Mouse (Mus musculus): ENCODE data around the gene Poln.

Gene Poln

GRCm38 (mm10) chr5:34168950-34169891, at the start of gene Poln, which contains the start of gene Haus3:
Gene Poln, minus strand, starts transcription at chr5:34169448.
Gene Haus3, minus strand, starts transcription at chr5:34169527.
- peak; percentile 98 for DNase-seq (ENCODE audit: low read depth, low spot score)

- DNase-seq (ENCODE audit: low read depth, low spot score), result no peak
These were observed 49.4 kb upstream of the Poln start for GRCm38 (mm10) chr5:34218672-34219071.

GRCm38 (mm10) chr5:34217756-34218155, 48.5 kb upstream of the Poln start:
- DNase-seq (ENCODE audit: low read depth, low spot score), result no peak

GRCm38 (mm10) chr5:34216025-34216424, 46.8 kb upstream of the Poln start:
- DNase-seq (ENCODE audit: low read depth, low spot score), result no peak

- no peak for DNase-seq (ENCODE audit: low read depth, low spot score)
These were observed 44.4 kb upstream of the Poln start for GRCm38 (mm10) chr5:34213659-34214058.

GRCm38 (mm10) chr5:34210279-34210678, 41.0 kb upstream of the Poln start:
- no peak for DNase-seq (ENCODE audit: low read depth, low spot score)

GRCm38 (mm10) chr5:34207503-34207902, 38.3 kb upstream of the Poln start:
- DNase-seq (ENCODE audit: low read depth, low spot score), result no peak

GRCm38 (mm10) chr5:34205788-34206187, 36.5 kb upstream of the Poln start:
- DNase-seq (ENCODE audit: low read depth, low spot score), result no peak

- no peak for DNase-seq (ENCODE audit: low read depth, low spot score)
These were observed 35.7 kb upstream of the Poln start for GRCm38 (mm10) chr5:34204911-34205310.

GRCm38 (mm10) chr5:34202006-34202405, 32.8 kb upstream of the Poln start:
- no peak for DNase-seq (ENCODE audit: low read depth, low spot score)

GRCm38 (mm10) chr5:34201396-34201795, 32.1 kb upstream of the Poln start:
- DNase-seq (ENCODE audit: low read depth, low spot score), result no peak

- DNase-seq (ENCODE audit: low read depth, low spot score), result no peak
These were observed 29.4 kb upstream of the Poln start for GRCm38 (mm10) chr5:34198615-34199014.

- no peak for DNase-seq (ENCODE audit: low read depth, low spot score)
These were observed 28.0 kb upstream of the Poln start for GRCm38 (mm10) chr5:34197243-34197642.

GRCm38 (mm10) chr5:34196423-34196822, 27.2 kb upstream of the Poln start:
- no peak for DNase-seq (ENCODE audit: low read depth, low spot score)

GRCm38 (mm10) chr5:34195786-34196185, 26.5 kb upstream of the Poln start:
- DNase-seq (ENCODE audit: low read depth, low spot score), result no peak

GRCm38 (mm10) chr5:34194975-34195662, 25.9 kb upstream of the Poln start:
- no peak for DNase-seq (ENCODE audit: low read depth, low spot score)

- DNase-seq (ENCODE audit: low read depth, low spot score), result no peak
These were observed 25.2 kb upstream of the Poln start for GRCm38 (mm10) chr5:34194426-34194825.

GRCm38 (mm10) chr5:34191843-34192242, 22.6 kb upstream of the Poln start:
- no peak for DNase-seq (ENCODE audit: low read depth, low spot score)

GRCm38 (mm10) chr5:34191021-34191420, 21.8 kb upstream of the Poln start:
- DNase-seq (ENCODE audit: low read depth, low spot score), result no peak

GRCm38 (mm10) chr5:34189521-34189920, 20.3 kb upstream of the Poln start:
- DNase-seq (ENCODE audit: low read depth, low spot score), result no peak

- no peak for DNase-seq (ENCODE audit: low read depth, low spot score)
These were observed 19.6 kb upstream of the Poln start for GRCm38 (mm10) chr5:34188856-34189255.

- DNase-seq (ENCODE audit: low read depth, low spot score), result peak; percentile 98
These were observed 18.5 kb upstream of the Poln start, which contains the start of gene Mxd4 for GRCm38 (mm10) chr5:34187601-34188316. Gene Mxd4, minus strand, starts transcription at chr5:34187720.

Measured in brain, embryonic 18.5 days (tissue).